Mouse (Mus musculus) lung, adult 10 weeks (tissue): ENCODE results near the gene Fv1. TPM values are rescaled to one million over a fixed set of nuclear protein-coding genes. Genes with fewer than 3 reads are reported as not detected.

Experiments
- polyA plus RNA-seq: library from polyadenylated mRNA; stranded (reverse); fragments of 350-450 nt; fragmentation: Illumina TruSeq; extraction: RNeasy Lipid Tissue Mini Kit (QIAGEN cat#74804); gene quantifications from one replicate; pipeline ENCODE4 v1.2.3, GENCODE M21; 2014; ENCODE audit warnings: low read depth, low replicate concordance; ENCODE audit not compliant: insufficient read depth

Gene Fv1
- polyA plus RNA-seq: 2.6 TPM

GRCm38 (mm10) chr4:147868450-147869031, at the start of gene Fv1, which contains the start of gene Miip:
Gene Fv1, plus strand, starts transcription at chr4:147868979.
Gene Miip, minus strand, starts transcription at chr4:147868816.

GRCm38 (mm10) chr4:147847614-147848583, 20.9 kb upstream of the Fv1 start, which contains the start of gene Zfp933:
Gene Zfp933, minus strand, starts transcription at chr4:147848366.

GRCm38 (mm10) chr4:147904313-147905089, 35.7 kb downstream of the Fv1 start, which contains the start of gene Mfn2:
Gene Mfn2, minus strand, starts transcription at chr4:147904704.

Other genes starting within 250 kb of the Fv1 start
- 2.2 TPM for gene Zfp979, start 226.5 kb upstream of the Fv1 start, polyA plus RNA-seq
- gene Zfp534, start 166.4 kb upstream of the Fv1 start, polyA plus RNA-seq: not detected
- gene Zfp984, start 59.2 kb upstream of the Fv1 start, polyA plus RNA-seq: 13.0 TPM
- gene Zfp933, start 20.6 kb upstream of the Fv1 start, polyA plus RNA-seq: 3.1 TPM
- 19.0 TPM for gene Miip, start 163 bp upstream of the Fv1 start, polyA plus RNA-seq
- gene Mfn2, start 35.7 kb downstream of the Fv1 start, polyA plus RNA-seq: 20.6 TPM
- gene Plod1, start 67.8 kb downstream of the Fv1 start, polyA plus RNA-seq: 16.9 TPM
- 26.4 TPM for gene 2510039O18Rik, start 71.9 kb downstream of the Fv1 start, polyA plus RNA-seq
- 0.69 TPM for gene Nppb, start 116.8 kb downstream of the Fv1 start, polyA plus RNA-seq
- gene Nppa, start 131.7 kb downstream of the Fv1 start, polyA plus RNA-seq: 73.5 TPM
- 4.0 TPM for gene Clcn6, start 169.8 kb downstream of the Fv1 start, polyA plus RNA-seq
- 11.0 TPM for gene Mthfr, start 170.1 kb downstream of the Fv1 start, polyA plus RNA-seq
- 16.5 TPM for gene Agtrap, start 219.1 kb downstream of the Fv1 start, polyA plus RNA-seq